ENCODE assay signal across 9 mouse cellular contexts in genomic region chr12:5119726-5120125, GRCm38 (mm10).
DNase-seq lines count a peak whose midpoint lies in the region; ATAC-seq lines count a peak whose summit lies in the region.
"Had no signal": no experiment of that assay in that cellular context is flagged by ENCODE, and none has a peak within 500 bp of the region (broad histone marks: within the 10 kb centered on the region; RNA-seq: fewer than 3 reads in every experiment).

No protein-coding gene starts in this region.

- peak overlapping the region; percentile 34 for H3K4me2 ChIP-seq in embryonic facial prominence, embryonic 12.5 days (replicated peaks)

- no peak overlapping the region for H3K27ac ChIP-seq in embryonic facial prominence, embryonic 12.5 days
- H3K27ac ChIP-seq in midbrain, embryonic 10.5 days (replicated peaks), result peak overlapping the region; percentile 14; the same call in 1 of the 2 replicates

- WGBS in embryonic facial prominence, embryonic 12.5 days, result 22% methylated on average over 15 of the region's 15 CpGs
- WGBS in midbrain, embryonic 10.5 days, result 16% methylated on average over 15 of the region's 15 CpGs

- 0 out of 2 replicates have a peak, but pooled peaks cover 6% of the 10 kb centered on the region for H3K4me1 ChIP-seq in embryonic facial prominence, embryonic 12.5 days
- peaks cover 18% of the 10 kb centered on the region for H3K4me1 ChIP-seq in midbrain, embryonic 10.5 days

- peak; percentile 92 for DNase-seq in adrenal gland, postnatal 25 days
- DNase-seq in heart, adult 11 months, result peak; percentile 99
- peak; percentile 87 for DNase-seq in kidney, adult 11 months
- DNase-seq in left cerebral cortex, postnatal 25 days (ENCODE audit: low spot score in 2 of 2), result peak; percentile 94 to 98
- peak; percentile 90 for DNase-seq in midbrain, embryonic 10.5 days (ENCODE audit: low spot score)
- DNase-seq in right cerebral cortex, postnatal 4 days, result peak; percentile 92

- H3K27me3 ChIP-seq in embryonic facial prominence, embryonic 12.5 days, result no peaks in the 10 kb centered on the region
- H3K27me3 ChIP-seq in midbrain, embryonic 10.5 days (ENCODE audit: low read depth, poor library complexity, severe bottlenecking), result no peaks in the 10 kb centered on the region

- H3K4me3 ChIP-seq in embryonic facial prominence, embryonic 12.5 days, result no peak overlapping the region
- H3K4me3 ChIP-seq in midbrain, embryonic 10.5 days, result peak overlapping the region; percentile 47
- H3K4me3 ChIP-seq: erythroblast, embryonic 14.5 days had no signal

- ATAC-seq in embryonic facial prominence, embryonic 12.5 days (ENCODE audit: insufficient number of reproducible peaks, insufficient read depth, low FRiP score, low TSS enrichment), result peak; percentile 82; the same call in 1 of the 2 replicates
- no peak for ATAC-seq in erythroblast, adult 5-6 weeks (replicated peaks; ENCODE audit: low FRiP score, poor library complexity, severe bottlenecking)

- intact Hi-C loops in left cerebral cortex, postnatal 25 days (cut with DNase I), result no loop called here

- no peaks in the 10 kb centered on the region for H3K9me3 ChIP-seq in embryonic facial prominence, embryonic 12.5 days
- no peaks in the 10 kb centered on the region for H3K9me3 ChIP-seq in midbrain, embryonic 10.5 days (replicated peaks)

- no peak overlapping the region for H3K9ac ChIP-seq in embryonic facial prominence, embryonic 12.5 days

- 0 out of 2 replicates have a peak, but pooled peaks cover 3% of the 10 kb centered on the region for H3K36me3 ChIP-seq in embryonic facial prominence, embryonic 12.5 days
- no peaks in the 10 kb centered on the region for H3K36me3 ChIP-seq in midbrain, embryonic 10.5 days
